Mouse (Mus musculus) brain, embryonic 14.5 days (tissue): ENCODE results near the gene Cenpb. TPM values are rescaled to one million over a fixed set of nuclear protein-coding genes. Genes with fewer than 3 reads are reported as not detected.
A peak's percentile ranks its signal among the peaks of the same experiment; 100 is the strongest.

ENCODE experiments used
- DNase-seq: peaks from one replicate; pipeline ENCODE4 v3.0.0-alpha.2; 2011; ENCODE audit warnings: low read depth
- CTCF ChIP-seq: fragments of 200-500 bp; IDR thresholded peaks from 2 replicates; pipeline ENCODE4 v1.5.1; 2012; ENCODE audit warnings: inconsistent platforms, mild to moderate bottlenecking, moderate library complexity, borderline replicate concordance; ENCODE audit not compliant: insufficient read depth, insufficient read length; ENCODE audit errors: extremely low read depth
- POLR2A ChIP-seq: fragments of 200-500 bp; IDR thresholded peaks from 2 replicates; pipeline ENCODE4 v1.6.1; 2012; ENCODE audit warnings: mild to moderate bottlenecking, inconsistent platforms, borderline replicate concordance; ENCODE audit not compliant: poor library complexity, insufficient read depth, insufficient read length, severe bottlenecking; ENCODE audit errors: extremely low read depth
- polyA plus RNA-seq: library from polyadenylated mRNA; depleted of rRNA; stranded (reverse); fragments of >200 nt; gene quantifications from 2 replicates; pipeline ENCODE4 v1.2.3, GENCODE M21; 2012

Gene Cenpb
- polyA plus RNA-seq, 1 experiment: 89.3 TPM

DNA sequence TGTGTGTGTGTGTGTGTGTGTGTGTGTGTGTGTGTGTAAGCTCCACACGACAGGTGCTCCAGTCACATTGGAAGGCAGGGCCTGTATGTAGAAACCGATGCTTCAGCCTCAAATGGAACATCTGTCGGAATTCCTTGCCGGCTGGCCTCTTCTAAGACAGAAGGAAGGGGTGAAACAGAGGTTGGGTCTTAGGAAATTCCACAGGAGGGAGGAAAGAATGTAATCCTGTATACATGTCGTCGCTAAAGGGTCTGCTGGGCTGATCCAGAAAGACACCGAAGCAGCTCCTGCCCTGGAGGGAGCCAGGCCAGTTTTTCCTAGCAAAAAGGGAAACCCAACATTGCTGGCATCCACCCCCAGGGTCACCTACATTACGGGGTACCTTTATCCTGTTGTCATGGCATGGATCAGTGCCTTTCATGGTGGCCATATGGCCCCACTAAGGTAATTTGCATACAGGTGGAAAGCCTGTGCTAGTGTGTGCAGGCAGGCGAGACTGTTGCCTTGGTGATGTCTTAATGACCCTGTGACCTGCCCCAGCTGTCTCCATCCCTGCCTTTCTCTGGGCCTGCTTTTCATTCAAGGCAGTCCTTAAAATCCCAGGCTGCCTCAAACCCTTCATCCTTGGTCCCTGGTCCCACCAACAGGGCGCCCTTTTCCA is 10.6 kb upstream of the Cenpb start:
- peak; percentile 88 for DNase-seq
- TF ChIP-seq POLR2A (no peak), CTCF (no peak)

DNA sequence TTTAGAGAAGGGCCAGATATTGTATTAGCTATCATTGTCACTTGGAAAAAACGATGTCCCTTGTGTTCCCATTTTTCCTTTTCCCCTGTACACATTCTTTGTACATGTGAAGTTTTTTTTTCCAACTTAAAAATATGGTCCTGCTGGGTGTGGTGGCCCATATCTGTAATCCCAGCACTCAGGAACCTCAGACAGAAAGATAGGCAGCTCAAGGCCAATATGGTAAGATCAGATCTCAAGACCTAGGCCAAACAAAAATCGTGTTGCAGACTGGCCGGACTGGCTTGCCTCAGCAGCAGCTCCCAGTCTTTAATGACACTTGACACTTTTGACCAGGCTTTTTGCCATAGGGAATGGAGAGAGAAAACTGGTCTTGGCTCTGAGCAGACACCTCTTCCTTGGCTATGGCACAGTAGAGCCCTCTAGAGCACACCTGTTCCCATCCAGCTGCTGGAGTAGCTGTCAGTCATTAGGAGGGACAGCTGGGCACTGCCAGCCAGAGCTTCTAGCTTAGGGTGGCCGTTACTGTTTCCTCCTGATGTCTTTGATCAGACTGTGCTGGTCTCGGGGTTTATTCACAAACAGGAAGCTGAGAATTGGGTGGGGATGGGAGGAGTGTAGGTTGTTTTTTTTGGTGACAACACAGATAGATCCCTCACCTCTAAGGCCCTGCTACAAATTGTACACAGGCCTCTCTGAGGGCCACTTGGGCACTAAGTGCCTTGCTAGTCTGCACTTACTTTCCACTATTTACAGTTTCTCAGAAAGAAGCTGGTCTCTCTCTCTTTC is 9.8 kb upstream of the Cenpb start:
- peak; percentile 32 for DNase-seq
- TF ChIP-seq POLR2A: no peak
- no peak for TF ChIP-seq CTCF

- no peak for DNase-seq
Observed at GRCm38 (mm10) chr2:131188311-131188710, 8.4 kb upstream of the Cenpb start.

DNA sequence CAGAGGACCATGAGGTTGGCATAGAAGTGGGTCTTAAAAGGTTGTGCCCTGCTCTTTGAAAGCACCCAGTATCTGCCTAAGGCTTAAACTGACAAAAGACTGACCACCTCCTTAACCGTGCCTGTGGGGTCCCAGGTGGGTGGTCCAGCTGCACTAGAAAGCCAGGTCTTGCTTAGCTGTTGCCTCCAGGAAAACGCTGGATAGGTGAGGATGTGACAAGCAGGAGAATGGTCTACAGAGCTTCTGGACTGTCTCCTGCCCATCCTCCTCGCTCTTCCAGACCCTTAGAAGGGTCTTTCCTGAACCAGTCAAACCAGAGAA is 7.7 kb upstream of the Cenpb start:
- DNase-seq: no peak
- TF ChIP-seq POLR2A: no peak
- no peak for TF ChIP-seq CTCF

More at GRCm38 (mm10) chr2:131188311-131188710, 8.4 kb upstream of the Cenpb start:
- TF ChIP-seq POLR2A: no peak
- TF ChIP-seq CTCF: no peak

GRCm38 (mm10) chr2:131186771-131187601 is 7.1 kb upstream of the Cenpb start, which contains the start of the genes Cdc25b and Spef1:
Gene Cdc25b (plus strand): TSS chr2:131186949.
Gene Spef1 (minus strand): TSS chr2:131187282.
- DNase-seq: peak; percentile 93
- TF ChIP-seq CTCF (peak; percentile 31; the same call in 1 of the 2 replicates), POLR2A (no peak; the same call in 1 of the 2 replicates)

GRCm38 (mm10) chr2:131186343-131186742 is 6.5 kb upstream of the Cenpb start:
- DNase-seq: no peak

DNA sequence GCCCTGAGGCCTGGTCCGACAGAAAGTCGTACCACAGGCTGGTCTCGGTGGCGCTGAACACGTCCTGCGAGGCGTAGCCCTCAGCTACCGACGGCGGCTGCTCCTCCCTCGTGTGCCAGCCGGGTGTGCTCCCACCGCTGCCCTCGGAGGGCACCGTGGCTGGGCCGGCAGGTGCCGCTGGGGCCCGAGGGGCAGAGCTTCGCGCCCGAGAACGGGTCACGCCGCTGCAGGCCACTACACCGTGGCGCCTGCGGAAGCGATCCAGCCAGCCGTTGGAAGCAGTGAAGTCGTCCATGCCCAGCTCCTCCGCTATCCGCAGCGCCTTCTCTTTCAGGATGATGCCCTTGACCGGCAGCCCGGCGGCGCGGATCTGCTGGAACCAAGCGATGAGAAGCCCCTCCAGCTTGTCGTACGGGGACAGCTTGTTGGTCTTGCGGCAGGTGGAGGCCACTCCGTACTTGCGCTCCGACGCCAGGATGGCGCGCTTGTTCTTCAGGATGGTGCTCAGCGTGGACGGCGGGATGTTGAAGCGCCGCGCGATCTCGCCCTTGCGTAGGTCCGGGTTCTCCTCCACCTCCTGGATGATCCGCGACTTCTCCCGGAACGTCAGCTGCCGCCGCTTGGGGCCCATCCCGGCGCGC is 501 bp downstream of the Cenpb start:
- peak; percentile 85 for DNase-seq
- TF ChIP-seq CTCF (no peak), POLR2A (no peak)

More at GRCm38 (mm10) chr2:131186343-131186742, 6.5 kb upstream of the Cenpb start:
- TF ChIP-seq CTCF: no peak
- no peak for TF ChIP-seq POLR2A

DNA sequence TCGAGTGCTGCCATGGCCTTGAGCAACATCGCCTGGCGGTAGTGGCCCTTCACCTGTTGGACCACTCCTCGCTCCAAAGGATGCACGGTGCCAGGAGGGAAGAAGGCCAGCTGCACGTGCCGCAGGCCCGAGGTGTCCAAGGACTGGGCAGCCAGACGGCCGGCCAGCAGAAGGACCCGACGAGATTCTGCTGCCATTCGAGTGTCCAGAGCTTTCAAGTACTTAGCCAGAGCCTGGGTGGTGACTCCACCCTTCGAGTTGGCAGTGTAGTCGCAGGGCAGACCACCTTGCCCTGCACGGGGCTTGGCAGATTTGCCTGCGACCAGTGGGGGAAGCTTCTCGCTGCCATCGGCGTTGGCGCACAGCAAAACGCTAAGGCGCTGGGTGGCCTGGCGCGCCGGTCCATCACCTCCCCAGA is 1.0 kb downstream of the Cenpb start:
- DNase-seq: peak; percentile 21
- TF ChIP-seq CTCF (no peak), POLR2A (no peak)

- TF ChIP-seq CTCF: no peak
- TF ChIP-seq POLR2A: no peak
- no peak for DNase-seq
Observed at GRCm38 (mm10) chr2:131177932-131178331, 1.9 kb downstream of the Cenpb start.

DNA sequence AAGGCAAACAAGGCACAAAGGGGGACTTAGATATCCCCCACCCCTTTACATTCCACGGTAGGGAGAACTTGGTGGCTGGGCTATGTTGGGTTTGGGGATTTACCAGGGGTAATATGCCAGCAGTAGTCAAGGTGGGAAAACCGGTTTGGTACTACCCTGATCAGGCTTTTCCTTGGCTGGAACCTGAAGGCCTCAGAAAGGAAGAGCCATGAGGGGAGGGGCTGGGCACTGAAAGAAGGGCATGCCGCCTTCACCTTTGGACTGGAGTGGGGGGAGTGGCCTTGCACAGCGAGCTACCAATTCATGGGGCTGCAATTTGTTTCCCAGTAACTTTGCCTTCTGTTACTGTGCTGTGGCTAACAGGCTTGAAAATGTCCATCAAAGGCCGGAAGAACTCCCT is 3.4 kb downstream of the Cenpb start:
- TF ChIP-seq CTCF (no peak), POLR2A (no peak)
- DNase-seq: no peak
